Mouse (Mus musculus): ENCODE data around the gene Pla2g4f.

GRCm38 (mm10) chr2:120331575-120331974 is 17.6 kb upstream of the Pla2g4f start:
- TF ChIP-seq CTCF (IDR thresholded peaks at IDR 0.05; ENCODE audit: borderline replicate concordance, insufficient read depth, low read length) (no peak), POLR2A (IDR thresholded peaks at IDR 0.05; ENCODE audit: low read depth, low read length) (no peak)

Data from embryonic fibroblast, embryonic 13.5 days (primary cell).